Mouse (Mus musculus) forebrain, embryonic 15.5 days (tissue): ENCODE data around the gene Btbd35f13. TPM values are rescaled to one million over a fixed set of nuclear protein-coding genes. Genes with fewer than 3 reads are reported as not detected.
"Not testable (repeated sequence)": the region's sequence is repeated elsewhere in the genome, so short reads cannot be mapped to it uniquely, and the experiment has no call there.

Experiments used
- ATAC-seq: fragments of 200-750 bp; cut with Nextera tagmentation; replicated peaks from 2 replicates; pipeline ENCODE4 v1.8.0; 2017; ENCODE audit warnings: mild to moderate bottlenecking, moderate TSS enrichment, moderate library complexity
- H3K27ac ChIP-seq: fragments of 300-500 bp; sonication (generic); replicated peaks from 2 replicates; pipeline ENCODE4 v1.5.1; 2015; ENCODE audit warnings: mild to moderate bottlenecking, inconsistent platforms
- H3K27me3 ChIP-seq: fragments of 300-500 bp; sonication (generic); 2 replicates; pipeline ENCODE4 v1.6.1; 2015; ENCODE audit warnings: inconsistent platforms
- H3K36me3 ChIP-seq: fragments of 300-500 bp; sonication (generic); 2 replicates; pipeline ENCODE4 v1.6.1; 2015; ENCODE audit warnings: mild to moderate bottlenecking, inconsistent platforms
- H3K4me1 ChIP-seq: fragments of 300-500 bp; sonication (generic); 2 replicates; pipeline ENCODE4 v1.6.1; 2015; ENCODE audit warnings: inconsistent platforms
- H3K4me2 ChIP-seq: fragments of 300-500 bp; sonication (generic); replicated peaks from 2 replicates; pipeline ENCODE4 v1.6.1; 2015; ENCODE audit warnings: mild to moderate bottlenecking, inconsistent platforms
- H3K4me3 ChIP-seq: fragments of 300-500 bp; sonication (generic); 2 replicates; pipeline ENCODE4 v1.5.1; 2015; ENCODE audit warnings: mild to moderate bottlenecking, inconsistent platforms
- H3K9ac ChIP-seq: fragments of 300-500 bp; sonication (generic); replicated peaks from 2 replicates; pipeline ENCODE4 v1.6.1; 2015; ENCODE audit warnings: mild to moderate bottlenecking, inconsistent platforms
- H3K9me3 ChIP-seq: fragments of 300-500 bp; sonication (generic); 2 replicates; pipeline ENCODE4 v1.6.1; 2016; ENCODE audit warnings: inconsistent platforms
- WGBS: fragments of 180-500 bp; shearing (Covaris S2); methylation state at CpG from one replicate; pipeline ENCODE4 v1.1.7; 2015; ENCODE audit warnings: mixed read lengths; 5-methylcytosine and 5-hydroxymethylcytosine counted together
- polyA plus RNA-seq: library from polyadenylated mRNA; unstranded; fragments of >200 nt; fragmentation: Nextera tagmentation; extraction: Ambion mirVana; gene quantifications from 2 replicates; pipeline ENCODE4 v1.2.1, GENCODE M21; 2015

Gene Btbd35f13
- polyA plus RNA-seq = not detected in 2 replicates

DNA sequence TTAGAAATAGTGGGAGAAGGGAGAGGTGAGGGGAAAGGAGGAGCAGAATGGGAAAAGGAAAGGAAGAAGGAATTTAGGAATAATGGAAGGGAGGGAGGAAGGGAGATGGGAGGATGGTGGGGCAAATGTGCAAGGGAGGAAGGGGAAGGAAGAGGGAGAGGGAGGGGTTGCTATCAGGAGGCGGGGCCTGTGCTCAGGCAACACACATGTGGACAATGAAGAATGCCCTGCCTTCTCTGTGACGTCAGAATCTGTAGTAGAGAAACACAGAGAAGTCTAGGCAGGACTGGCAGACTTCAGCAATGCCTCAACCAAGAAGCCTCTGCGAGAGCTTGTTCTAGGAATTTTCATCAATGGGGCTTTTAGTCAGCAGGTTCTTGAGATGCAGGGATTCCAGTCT, at the start of gene Btbd35f13:
Gene Btbd35f13, plus strand, starts transcription at position 301 of the 400 bp plus-strand sequence.
- not testable (repeated sequence) for H3K4me3 ChIP-seq, H3K4me2 ChIP-seq, ATAC-seq, H3K9me3 ChIP-seq, H3K36me3 ChIP-seq, H3K27ac ChIP-seq, H3K9ac ChIP-seq, H3K27me3 ChIP-seq, H3K4me1 ChIP-seq
- WGBS = 68% methylated on average over 3 of the region's 3 CpGs

DNA sequence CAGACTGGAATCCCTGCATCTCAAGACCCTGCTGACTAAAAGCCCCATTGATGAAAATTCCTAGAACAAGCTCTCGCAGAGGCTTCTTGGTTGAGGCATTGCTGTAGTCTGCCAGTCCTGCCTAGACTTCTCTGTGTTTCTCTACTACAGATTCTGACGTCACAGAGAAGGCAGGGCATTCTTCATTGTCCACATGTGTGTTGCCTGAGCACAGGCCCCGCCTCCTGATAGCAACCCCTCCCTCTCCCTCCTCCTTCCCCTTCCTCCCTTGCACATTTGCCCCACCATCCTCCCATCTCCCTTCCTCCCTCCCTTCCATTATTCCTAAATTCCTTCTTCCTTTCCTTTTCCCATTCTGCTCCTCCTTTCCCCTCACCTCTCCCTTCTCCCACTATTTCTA, 45.3 kb downstream of the Btbd35f13 start, which contains the start of gene Btbd35f14:
Gene Btbd35f14, minus strand, starts transcription at position 101 of the 400 bp plus-strand sequence.
- H3K36me3 ChIP-seq, H3K27me3 ChIP-seq, H3K27ac ChIP-seq, H3K9me3 ChIP-seq, ATAC-seq, H3K9ac ChIP-seq, H3K4me2 ChIP-seq, H3K4me3 ChIP-seq, H3K4me1 ChIP-seq: not testable (repeated sequence)
- no CpG with 5 or more reads among the region's 3 CpGs for WGBS

Other genes starting within 250 kb of the Btbd35f13 start
- gene Btbd35f15, start 79.9 kb upstream of the Btbd35f13 start, polyA plus RNA-seq = not detected in 2 replicates
- gene Btbd35f14, start 45.2 kb downstream of the Btbd35f13 start, polyA plus RNA-seq = not detected in 2 replicates